In the genomic region with DNA sequence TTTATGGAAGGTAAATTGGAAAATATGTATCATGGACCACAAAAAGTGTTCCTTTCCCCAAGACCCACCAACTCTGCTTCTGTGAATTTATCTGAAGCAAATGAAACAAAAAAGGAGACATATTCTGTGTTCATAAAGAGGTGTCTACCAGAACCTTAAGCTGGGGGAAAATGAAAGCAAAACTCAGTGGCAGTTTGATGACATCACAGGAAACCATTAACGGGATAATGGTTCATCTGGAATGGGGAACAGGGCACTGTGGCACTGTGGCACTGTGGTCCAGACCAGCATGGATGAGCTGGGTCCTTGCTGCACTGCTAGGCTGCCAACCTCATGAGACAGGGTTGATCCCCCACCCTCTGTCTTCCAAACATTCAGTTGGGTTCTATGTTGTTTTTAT, we compare ENCODE assay signal across 20 mouse cellular contexts. TPM values are rescaled to one million over a fixed set of nuclear protein-coding genes. Genes with fewer than 3 reads are reported as not detected.
DNase-seq lines count a peak whose midpoint lies in the region; ATAC-seq and TF ChIP-seq lines count a peak whose summit lies in the region.
"Had no signal": no experiment of that assay in that cellular context is flagged by ENCODE, and none has a peak within 500 bp of the region (broad histone marks: within the 10 kb centered on the region; RNA-seq: fewer than 3 reads in every experiment).

No protein-coding gene starts in this region.

- no peaks in the 10 kb centered on the region for H3K36me3 ChIP-seq in liver, adult 2 months (ENCODE audit: control insufficient read depth, insufficient read depth, low read length)
- H3K36me3 ChIP-seq in liver, embryonic 12.5 days: no peaks in the 10 kb centered on the region
- H3K36me3 ChIP-seq in myocyte (ENCODE audit: control insufficient read depth, insufficient read depth): no peaks in the 10 kb centered on the region
- H3K36me3 ChIP-seq: embryonic facial prominence, embryonic 15.5 days; heart, embryonic 13.5 days; kidney, embryonic 15.5 days; limb, embryonic 10.5 days; liver, embryonic 13.5 days; midbrain, embryonic 13.5 days had no signal

- H3K27ac ChIP-seq in liver, adult 2 months (replicated peaks; ENCODE audit: insufficient read depth, low read depth, low read length): no peak overlapping the region; the same call in 1 of the 2 replicates
- H3K27ac ChIP-seq in liver, embryonic 12.5 days: no peak overlapping the region
- H3K27ac ChIP-seq: embryonic facial prominence, embryonic 15.5 days; forebrain, embryonic 13.5 days; heart, embryonic 13.5 days; hindbrain, postnatal 0 days; kidney, embryonic 15.5 days; limb, embryonic 10.5 days; liver, embryonic 13.5 days; midbrain, embryonic 13.5 days had no signal

- no peaks in the 10 kb centered on the region for H3K9me3 ChIP-seq in liver, embryonic 12.5 days (replicated peaks)
- H3K9me3 ChIP-seq: embryonic facial prominence, embryonic 15.5 days; forebrain, embryonic 13.5 days; heart, embryonic 13.5 days; kidney, embryonic 15.5 days; limb, embryonic 10.5 days; liver, embryonic 13.5 days; midbrain, embryonic 13.5 days had no signal

- H3K27me3 ChIP-seq in liver, adult 2 months (ENCODE audit: control insufficient read depth, insufficient read depth, low read length): no peaks in the 10 kb centered on the region
- 0 out of 2 replicates have a peak, but pooled peaks cover 5% of the 10 kb centered on the region for H3K27me3 ChIP-seq in liver, embryonic 12.5 days (replicated peaks)
- H3K27me3 ChIP-seq in myocyte (ENCODE audit: control insufficient read depth, insufficient read depth, insufficient read length): no peaks in the 10 kb centered on the region
- H3K27me3 ChIP-seq: embryonic facial prominence, embryonic 15.5 days; forebrain, embryonic 13.5 days; liver, embryonic 13.5 days; midbrain, embryonic 13.5 days; Patski had no signal

- peaks cover 29% of the 10 kb centered on the region for H3K4me1 ChIP-seq in liver, adult 2 months (ENCODE audit: control insufficient read depth, insufficient read depth, low read length)
- no peaks in the 10 kb centered on the region for H3K4me1 ChIP-seq in liver, embryonic 12.5 days
- H3K4me1 ChIP-seq: embryonic facial prominence, embryonic 15.5 days; kidney, embryonic 15.5 days; liver, embryonic 13.5 days had no signal

- H3K4me2 ChIP-seq in liver, embryonic 12.5 days: no peak overlapping the region
- peak overlapping the region; percentile 59 for H3K4me2 ChIP-seq in myocyte (ENCODE audit: low read depth)
- H3K4me2 ChIP-seq: embryonic facial prominence, embryonic 15.5 days; forebrain, embryonic 13.5 days; heart, embryonic 13.5 days; kidney, embryonic 15.5 days; liver, embryonic 13.5 days; midbrain, embryonic 13.5 days had no signal

- ATAC-seq in liver, embryonic 12.5 days: no peak
- peak; percentile 83 for ATAC-seq in granulocyte monocyte progenitor cell, adult 5-6 weeks (replicated peaks; ENCODE audit: poor library complexity, severe bottlenecking)
- ATAC-seq: activated CD4-positive, CD25-positive, alpha-beta regulatory T cell, adult 4 months; forebrain, embryonic 13.5 days; hindbrain, postnatal 0 days; midbrain, embryonic 13.5 days; Patski had no signal

- DNase-seq in liver, adult 2 months (ENCODE audit: extremely low read depth, low read depth, low spot score): peak; percentile 41
- peak; percentile 29 for DNase-seq in CD4-positive, CD25-positive, alpha-beta regulatory T cell, adult 2 months (ENCODE audit: low read depth, low spot score)
- DNase-seq in B cell, adult 2 months: no peak
- no peak for DNase-seq in adrenal gland, adult 2 months
- DNase-seq: cerebellum, adult 8-10 months; embryo, embryonic 11 days; gastrocnemius, postnatal 25 days; liver, embryonic 13.5 days had no signal

- H3K9ac ChIP-seq in liver, adult 2 months (ENCODE audit: low read depth, low read length): no peak overlapping the region
- H3K9ac ChIP-seq in liver, embryonic 12.5 days: no peak overlapping the region
- H3K9ac ChIP-seq: embryonic facial prominence, embryonic 15.5 days; forebrain, embryonic 13.5 days; heart, embryonic 13.5 days; kidney, embryonic 15.5 days; liver, embryonic 13.5 days; midbrain, embryonic 13.5 days had no signal

- TF ChIP-seq CTCF in liver, adult 2 months (IDR thresholded peaks at IDR 0.05; ENCODE audit: low read depth, low read length): no peak

- H3ac ChIP-seq in myocyte (ENCODE audit: control insufficient read depth, insufficient read length): no peak overlapping the region

- H3K4me3 ChIP-seq in liver, adult 2 months (ENCODE audit: insufficient read depth, low read depth, low read length): no peak overlapping the region
- H3K4me3 ChIP-seq in liver, embryonic 12.5 days: no peak overlapping the region
- H3K4me3 ChIP-seq in myocyte: no peak overlapping the region
- H3K4me3 ChIP-seq: embryonic facial prominence, embryonic 15.5 days; forebrain, embryonic 13.5 days; heart, embryonic 13.5 days; kidney, embryonic 15.5 days; limb, embryonic 10.5 days; liver, embryonic 13.5 days; midbrain, embryonic 13.5 days had no signal

- H3K79me2 ChIP-seq in liver, adult 2 months (ENCODE audit: control insufficient read depth, insufficient read depth, low read length): no peaks in the 10 kb centered on the region
- H3K79me2 ChIP-seq in myocyte (ENCODE audit: control insufficient read depth, insufficient read depth): no peaks in the 10 kb centered on the region

- TF ChIP-seq POLR2A in liver, adult 2 months (IDR thresholded peaks at IDR 0.05; ENCODE audit: extremely low read depth, insufficient read depth, low read length): no peak
- TF ChIP-seq POLR2A in myocyte (IDR thresholded peaks at IDR 0.05; ENCODE audit: insufficient read length, low read depth): no peak

- 18% methylated on average over 1 of the region's 1 CpGs for WGBS in liver, adult 2 months
- 12% methylated on average over 1 of the region's 1 CpGs for WGBS in liver, embryonic 12.5 days (ENCODE audit: insufficient replicate concordance)

TF ChIP-seq in myocyte, 11 proteins besides CTCF, POLR2A, EP300 and RAD21:
- no peak for TF ChIP-seq USF1 (IDR thresholded peaks at IDR 0.05; ENCODE audit: low read depth)
- no peak for TF ChIP-seq E2F4 (IDR thresholded peaks at IDR 0.05; ENCODE audit: insufficient read depth)
- no peak for TF ChIP-seq MAX (IDR thresholded peaks at IDR 0.05; ENCODE audit: low read depth)
- no peak for TF ChIP-seq TCF12 (IDR thresholded peaks at IDR 0.05; ENCODE audit: insufficient read depth, poor library complexity, severe bottlenecking)
- TF ChIP-seq MYOD1 (IDR thresholded peaks at IDR 0.05; ENCODE audit: control insufficient read depth in 1 of 3, insufficient read length in 2 of 3, low read depth in 2 of 3): no peak
- no peak for TF ChIP-seq MYOG (IDR thresholded peaks at IDR 0.05; ENCODE audit: control insufficient read depth in 1 of 3, insufficient read depth in 1 of 3, insufficient read length in 2 of 3, low read depth in 2 of 3)
- no peak for TF ChIP-seq CEBPB (IDR thresholded peaks at IDR 0.05; ENCODE audit: insufficient read depth, poor library complexity, severe bottlenecking)
- TF ChIP-seq TCF3 (IDR thresholded peaks at IDR 0.05; ENCODE audit: insufficient read length, low read depth): no peak
- TF ChIP-seq REST (IDR thresholded peaks at IDR 0.05; ENCODE audit: insufficient read depth, insufficient read length): no peak
- no peak for TF ChIP-seq SRF (IDR thresholded peaks at IDR 0.05; ENCODE audit: control insufficient read depth, insufficient read length, low read depth)
- no peak for TF ChIP-seq POLR2AphosphoS2 (IDR thresholded peaks at IDR 0.05; ENCODE audit: insufficient read length, low read depth)

RNA-seq across cellular contexts. Expression of a gene that starts 1.1 kb away (rescaled TPM):
- total RNA-seq in liver, adult 2 months (2014; rRNA removed): 4.0 and 4.1 TPM in 2 replicates
- 1.4 and 2.9 TPM in 2 replicates for polyA plus RNA-seq in liver, adult 2 months (2012; rRNA removed)
- polyA plus RNA-seq in liver, embryonic 12.5 days (2016; fragmentation: Nextera tagmentation; extraction: Ambion mirVana): 6.1 and 8.2 TPM in 2 replicates
- not detected in 2 replicates for total RNA-seq in granulocyte monocyte progenitor cell, adult 5-6 weeks (2014; fragmentation: Nextera tagmentation)
- not detected in 2 replicates for total RNA-seq in granulocyte monocyte progenitor cell, adult 5-6 weeks (2017)
- not detected for polyA plus RNA-seq in myocyte (2012; fragmentation: generic; extraction: Trizol)
- 1 to 10 TPM; 1.9 to 2.4 TPM for total RNA-seq in adrenal gland, adult 2 months (2021)
- 0.26 and 0.33 TPM in 2 replicates for polyA plus RNA-seq in adrenal gland, adult 2 months (2012; rRNA removed)
- polyA plus RNA-seq: activated CD4-positive, CD25-positive, alpha-beta regulatory T cell, adult 4 months; forebrain, embryonic 13.5 days; hindbrain, postnatal 0 days; midbrain, embryonic 13.5 days had no signal

RNA-seq across cellular contexts. Expression of a gene that starts 31.8 kb away (rescaled TPM):
- total RNA-seq in liver, adult 2 months (2014; rRNA removed): 17.0 and 22.3 TPM in 2 replicates
- polyA plus RNA-seq in liver, adult 2 months (2012; rRNA removed): 6.3 and 10.3 TPM in 2 replicates
- polyA plus RNA-seq in liver, embryonic 12.5 days (2016; fragmentation: Nextera tagmentation; extraction: Ambion mirVana): 3.0 and 3.1 TPM in 2 replicates
- not detected in 2 replicates for total RNA-seq in granulocyte monocyte progenitor cell, adult 5-6 weeks (2014; fragmentation: Nextera tagmentation)
- 0.39 TPM in 1 of 2 replicates, not detected in the other for total RNA-seq in granulocyte monocyte progenitor cell, adult 5-6 weeks (2017)
- 0.02 TPM for polyA plus RNA-seq in myocyte (2012; fragmentation: generic; extraction: Trizol)
- total RNA-seq in adrenal gland, adult 2 months (2021): 10 to 100 TPM; 18.0 to 18.1 TPM
- 11.4 and 13.1 TPM in 2 replicates for polyA plus RNA-seq in adrenal gland, adult 2 months (2012; rRNA removed)
- polyA plus RNA-seq: activated CD4-positive, CD25-positive, alpha-beta regulatory T cell, adult 4 months had no signal

Comparison
In these comparisons a context has a peak if more than half of its experiments do, and no peak if none do; other contexts are left out.
1. DNase-seq: peak in liver, adult 2 months (single experiment) and CD4-positive, CD25-positive, alpha-beta regulatory T cell, adult 2 months (single experiment); none in B cell, adult 2 months (0 of 2) and adrenal gland, adult 2 months (single experiment).